Mouse (Mus musculus) bone marrow, adult 2 months (tissue): ENCODE measurements around the gene Lrrc17.

Experiments used
- CTCF ChIP-seq: fragments of 200-500 bp; IDR thresholded peaks from 2 replicates; pipeline ENCODE4 v1.5.1; 2011; ENCODE audit warnings: low read length, control low read depth; ENCODE audit not compliant: control insufficient read depth, insufficient read depth
- POLR2A ChIP-seq: fragments of 200-500 bp; IDR thresholded peaks from 2 replicates; pipeline ENCODE4 v1.6.1; 2011; ENCODE audit warnings: low read depth, mild to moderate bottlenecking, control low read depth, low read length, borderline replicate concordance; ENCODE audit not compliant: control insufficient read depth

- TF ChIP-seq POLR2A, result no peak
- TF ChIP-seq CTCF, result no peak
These were observed 22.2 kb downstream of the Lrrc17 start for GRCm38 (mm10) chr5:21565392-21566065.
